Mouse (Mus musculus): ENCODE results near the gene Nobox. TPM values are rescaled to one million over a fixed set of nuclear protein-coding genes. Genes with fewer than 3 reads are reported as not detected.

Nobox gene
- polyA plus RNA-seq, 1 experiment from 2014 or later, result not detected

DNA sequence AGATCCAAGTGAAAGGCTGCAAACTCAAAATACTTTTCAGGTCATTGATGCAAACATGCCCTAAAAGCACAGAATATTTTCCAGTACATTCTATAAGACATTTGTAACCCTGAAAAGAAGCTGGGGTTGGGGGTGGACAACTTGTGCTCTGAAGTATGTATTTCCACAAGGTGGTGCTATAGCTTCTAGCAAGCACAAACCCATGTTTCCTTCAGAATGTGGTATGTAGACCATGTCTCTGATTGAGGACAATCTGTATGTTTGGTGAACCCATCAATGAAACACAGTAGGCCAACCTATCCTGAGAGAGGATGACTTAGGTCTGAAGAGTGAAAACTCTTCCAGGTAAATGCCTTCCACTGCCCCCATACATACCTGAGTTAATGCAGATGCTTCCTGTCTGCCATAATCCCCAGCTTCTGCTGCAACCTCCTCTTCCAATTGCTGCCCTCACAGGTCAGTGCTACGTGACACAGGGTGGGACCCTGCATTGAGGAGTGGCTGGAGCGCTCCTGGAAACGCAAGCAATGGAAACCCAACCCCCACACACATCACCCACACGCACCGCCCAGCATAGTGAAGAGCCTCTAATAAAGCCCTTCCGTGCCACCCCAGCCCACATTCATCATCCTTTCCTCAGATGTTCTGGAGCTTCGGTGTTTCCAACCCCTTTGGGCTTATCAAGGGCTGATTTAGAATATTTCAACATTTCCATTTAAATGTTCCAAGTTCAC, 55.0 kb downstream of the Nobox start:
- ATAC-seq (ENCODE audit: low FRiP score) (no peak; the same call in 1 of the 2 replicates), DNase-seq (ENCODE audit: low spot score) (no peak)
- H3K9me3 ChIP-seq (ENCODE audit: control insufficient read depth, low read length), result no peaks in the 10 kb centered on the region
- WGBS, result 60% methylated on average over 7 of the region's 7 CpGs
- H3K27ac ChIP-seq, result no peak overlapping the region
- no peak overlapping the region for H3K4me2 ChIP-seq (replicated peaks)
- no peak overlapping the region for H3K9ac ChIP-seq
- H3K36me3 ChIP-seq (replicated peaks; ENCODE audit: control insufficient read depth, insufficient read depth), result no peaks in the 10 kb centered on the region
- H3K27me3 ChIP-seq (ENCODE audit: control insufficient read depth, insufficient read depth, low read length), result no peaks in the 10 kb centered on the region
- no peak overlapping the region for H3K4me3 ChIP-seq (replicated peaks; ENCODE audit: low read length)
- H3K4me1 ChIP-seq (replicated peaks; ENCODE audit: control insufficient read depth, insufficient read depth, low read length), result no peaks in the 10 kb centered on the region

Other genes starting within 250 kb of the Nobox start
- not detected in 2 replicates for gene Olfr441, start 203.2 kb downstream of the Nobox start, polyA plus RNA-seq (2014; fragmentation: Nextera tagmentation; extraction: Ambion mirVana)
- not detected in 2 replicates for gene Olfr237-ps1, start 163.0 kb downstream of the Nobox start, polyA plus RNA-seq (2014; fragmentation: Nextera tagmentation; extraction: Ambion mirVana)
- not detected in 2 replicates for gene Olfr437, start 146.3 kb downstream of the Nobox start, polyA plus RNA-seq (2014; fragmentation: Nextera tagmentation; extraction: Ambion mirVana)
- gene Olfr13, start 137.4 kb downstream of the Nobox start, polyA plus RNA-seq (2014; fragmentation: Nextera tagmentation; extraction: Ambion mirVana), result not detected in 2 replicates
- gene Olfr435, start 112.4 kb downstream of the Nobox start, polyA plus RNA-seq (2014; fragmentation: Nextera tagmentation; extraction: Ambion mirVana), result not detected in 2 replicates
- not detected in 2 replicates for gene Olfr434, start 96.5 kb downstream of the Nobox start, polyA plus RNA-seq (2014; fragmentation: Nextera tagmentation; extraction: Ambion mirVana)
- not detected in 2 replicates for gene Olfr47, start 78.0 kb downstream of the Nobox start, polyA plus RNA-seq (2014; fragmentation: Nextera tagmentation; extraction: Ambion mirVana)
- gene Arhgef5, start 44.0 kb downstream of the Nobox start, polyA plus RNA-seq (2014; fragmentation: Nextera tagmentation; extraction: Ambion mirVana), result 2.0 and 2.6 TPM in 2 replicates

Measured in hindbrain, embryonic 14.5 days (tissue).